Mouse (Mus musculus): ENCODE measurements around the gene 4930544D05Rik.

GRCm38 (mm10) chr11:70571641-70572040, 44.0 kb upstream of the 4930544D05Rik start:
- TF ChIP-seq GATA1 (IDR thresholded peaks at IDR 0.05; ENCODE audit: low read length): no peak
- no peak for TF ChIP-seq TAL1 (IDR thresholded peaks at IDR 0.05; ENCODE audit: low read length)
